Mouse (Mus musculus) kidney, adult 2 months (tissue): ENCODE data around the gene Crcp. TPM values are rescaled to one million over a fixed set of nuclear protein-coding genes. Genes with fewer than 3 reads are reported as not detected.

Source experiments
- DNase-seq: peaks from one replicate; pipeline ENCODE4 v3.0.0; 2021
- H3K27ac ChIP-seq: fragments of 200-500 bp; 2 replicates; pipeline ENCODE4 v1.5.1; 2012; ENCODE audit warnings: low read depth, low read length, control low read depth, inconsistent platforms; ENCODE audit not compliant: insufficient read depth
- H3K27me3 ChIP-seq: fragments of 200-500 bp; replicated peaks from 2 replicates; pipeline ENCODE4 v1.6.1; 2012; ENCODE audit warnings: mild to moderate bottlenecking, moderate library complexity, low read length, inconsistent platforms; ENCODE audit not compliant: control insufficient read depth, insufficient read depth
- H3K36me3 ChIP-seq: fragments of 200-500 bp; 2 replicates; pipeline ENCODE4 v1.6.1; 2012; ENCODE audit warnings: mild to moderate bottlenecking, moderate library complexity, low read length, inconsistent platforms; ENCODE audit not compliant: control insufficient read depth, insufficient read depth
- H3K4me1 ChIP-seq: fragments of 200-500 bp; 2 replicates; pipeline ENCODE4 v1.6.1; 2011; ENCODE audit warnings: low read length; ENCODE audit not compliant: control insufficient read depth, insufficient read depth
- H3K4me3 ChIP-seq: fragments of 200-500 bp; 2 replicates; pipeline ENCODE4 v1.5.1; 2011; ENCODE audit warnings: mild to moderate bottlenecking, low read depth, low read length, control low read depth; ENCODE audit not compliant: insufficient read depth
- CTCF ChIP-seq: fragments of 200-500 bp; conservative IDR thresholded peaks from 2 replicates; pipeline ENCODE4 v1.5.1; 2011; ENCODE audit warnings: low read depth, mild to moderate bottlenecking, control low read depth, low read length, moderate library complexity, mixed read lengths; ENCODE audit not compliant: insufficient read depth, insufficient read length
- POLR2A ChIP-seq: fragments of 200-500 bp; IDR thresholded peaks from one replicate; pipeline ENCODE4 v1.6.1; 2011; ENCODE audit warnings: low read depth, low read length, control low read depth
- WGBS: fragments of 180-500 bp; shearing (Covaris S2); methylation state at CpG from one replicate; pipeline ENCODE4 v1.1.7; 2018; 5-methylcytosine and 5-hydroxymethylcytosine counted together
- polyA plus RNA-seq: library from polyadenylated mRNA; depleted of rRNA; stranded (reverse); fragments of >200 nt; gene quantifications from 2 replicates; pipeline ENCODE4 v1.2.3, GENCODE M21; 2012

Crcp gene
- polyA plus RNA-seq, 1 experiment = 19.3 TPM

GRCm38 (mm10) chr5:129999097-129999496 lies 30.0 kb upstream of the Crcp start:
- Histone ChIP-seq H3K27me3 (no peaks in the 10 kb centered on the region), H3K4me1 (0 out of 2 replicates have a peak, but pooled peaks cover 4% of the 10 kb centered on the region), H3K27ac (no peak overlapping the region), H3K4me3 (no peak overlapping the region), H3K36me3 (no peaks in the 10 kb centered on the region)
- WGBS = 23% methylated on average over 4 of the region's 4 CpGs
- no peak for TF ChIP-seq POLR2A
- peak; percentile 98 for TF ChIP-seq CTCF
- DNase-seq = peak; percentile 72

DNA sequence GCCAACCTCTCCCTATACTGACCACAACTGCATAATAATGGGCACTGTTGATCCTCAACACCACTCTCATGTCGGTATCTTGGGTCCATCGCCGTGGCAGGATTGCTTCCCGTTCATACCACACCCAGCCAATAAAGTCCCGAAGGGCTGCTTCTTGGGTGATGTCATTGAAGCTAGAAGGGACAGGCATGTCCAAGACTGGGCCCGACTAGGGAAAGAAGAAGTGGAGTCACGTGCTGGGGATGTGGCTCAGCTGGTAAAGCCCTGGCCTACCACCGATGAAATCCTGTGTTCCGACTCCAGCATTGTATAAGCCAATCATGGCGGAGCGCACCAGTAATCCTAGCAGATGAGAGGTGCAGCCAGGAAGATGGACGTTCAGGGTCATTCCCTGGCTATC lies 28.4 kb upstream of the Crcp start:
- Histone ChIP-seq H3K36me3 (no peaks in the 10 kb centered on the region), H3K4me1 (0 out of 2 replicates have a peak, but pooled peaks cover 4% of the 10 kb centered on the region), H3K27me3 (no peaks in the 10 kb centered on the region), H3K4me3 (no peak overlapping the region), H3K27ac (no peak overlapping the region)
- peak; percentile 24 for DNase-seq
- 89% methylated on average over 12 of the region's 12 CpGs for WGBS
- no peak for TF ChIP-seq POLR2A
- TF ChIP-seq CTCF = no peak

DNA sequence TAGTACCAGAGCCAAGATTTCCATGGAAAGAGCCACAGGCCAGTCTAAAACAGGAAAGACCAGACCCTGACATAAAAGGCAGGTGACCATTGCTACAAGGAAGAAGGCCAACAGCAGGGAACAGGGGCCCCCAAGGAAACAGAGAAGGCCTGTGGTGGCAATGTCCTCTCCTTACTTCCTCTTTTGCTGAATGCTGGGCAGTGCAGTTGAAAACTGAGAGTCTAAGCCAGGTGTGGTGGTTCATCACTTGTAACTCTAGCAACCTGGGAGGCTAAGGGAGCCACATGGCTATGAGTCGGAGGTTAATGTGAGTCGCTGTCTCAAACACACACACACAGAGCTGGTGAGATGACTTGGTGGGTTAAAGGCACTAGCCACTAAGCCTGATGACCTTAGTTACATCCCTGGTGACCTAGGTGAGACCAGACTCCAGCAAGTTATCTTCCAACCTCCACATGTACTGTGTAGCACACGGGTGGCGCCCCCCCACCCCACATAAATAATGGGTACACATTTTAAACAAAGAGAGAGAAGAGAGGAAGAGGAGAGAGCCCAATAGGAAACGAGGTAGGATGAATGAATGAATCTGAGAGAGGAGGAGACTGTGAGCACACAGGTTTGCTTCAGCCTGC lies 27.6 kb upstream of the Crcp start:
- H3K27me3 ChIP-seq = no peaks in the 10 kb centered on the region
- 62% methylated on average over 5 of the region's 5 CpGs for WGBS
- H3K4me3 ChIP-seq = 0 out of 2 replicates have a peak overlapping the region, but pooled peaks have one; percentile 71
- H3K27ac ChIP-seq = no peak overlapping the region
- 0 out of 2 replicates have a peak, but pooled peaks cover 4% of the 10 kb centered on the region for H3K4me1 ChIP-seq
- DNase-seq = no peak
- H3K36me3 ChIP-seq = no peaks in the 10 kb centered on the region
- no peak for TF ChIP-seq POLR2A
- no peak for TF ChIP-seq CTCF

- peak within 1 kb of the TSS; percentile 71 for H3K4me3 ChIP-seq
- TF ChIP-seq CTCF (no peak), POLR2A (peak; percentile 25)
- H3K36me3 ChIP-seq = no peaks in the 10 kb centered on the region
- H3K27ac ChIP-seq = peak within 1 kb of the TSS; percentile 34; the same call in 1 of the 2 replicates
- under 1% methylated on average over 39 of the region's 39 CpGs for WGBS
- no peaks in the 10 kb centered on the region for H3K27me3 ChIP-seq
- peak; percentile 88 for DNase-seq
- 0 out of 2 replicates have a peak, but pooled peaks cover 4% of the 10 kb centered on the region for H3K4me1 ChIP-seq
Observed at GRCm38 (mm10) chr5:130002301-130003146, 26.6 kb upstream of the Crcp start, which contains the start of gene Gusb. Gene Gusb, minus strand, starts transcription at chr5:130003049.

DNA sequence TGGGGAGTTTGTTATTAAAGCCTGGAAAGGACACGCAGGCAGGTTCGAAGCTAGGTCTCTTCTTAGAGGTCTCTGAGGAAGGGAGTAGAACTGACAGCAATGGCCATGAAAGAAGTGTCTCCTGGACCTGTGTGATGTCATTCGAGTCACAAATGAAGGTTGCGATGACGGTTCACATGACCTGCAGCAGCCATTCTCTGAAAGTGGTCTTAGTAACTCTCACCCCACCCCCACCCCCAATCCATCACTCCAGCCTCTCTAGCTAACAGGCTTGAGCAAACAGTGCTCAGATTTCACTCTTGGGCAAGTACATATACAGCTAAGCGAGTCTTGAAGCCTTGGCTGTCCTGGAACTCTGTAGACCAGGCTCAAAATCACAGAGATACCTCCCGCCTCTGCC lies 25.9 kb upstream of the Crcp start:
- Histone ChIP-seq H3K4me1 (0 out of 2 replicates have a peak, but pooled peaks cover 4% of the 10 kb centered on the region), H3K4me3 (no peak overlapping the region), H3K36me3 (no peaks in the 10 kb centered on the region), H3K27ac (peak overlapping the region; percentile 30; the same call in 1 of the 2 replicates), H3K27me3 (no peaks in the 10 kb centered on the region)
- TF ChIP-seq CTCF (no peak), POLR2A (no peak)
- DNase-seq = no peak
- 46% methylated on average over 7 of the region's 7 CpGs for WGBS

DNA sequence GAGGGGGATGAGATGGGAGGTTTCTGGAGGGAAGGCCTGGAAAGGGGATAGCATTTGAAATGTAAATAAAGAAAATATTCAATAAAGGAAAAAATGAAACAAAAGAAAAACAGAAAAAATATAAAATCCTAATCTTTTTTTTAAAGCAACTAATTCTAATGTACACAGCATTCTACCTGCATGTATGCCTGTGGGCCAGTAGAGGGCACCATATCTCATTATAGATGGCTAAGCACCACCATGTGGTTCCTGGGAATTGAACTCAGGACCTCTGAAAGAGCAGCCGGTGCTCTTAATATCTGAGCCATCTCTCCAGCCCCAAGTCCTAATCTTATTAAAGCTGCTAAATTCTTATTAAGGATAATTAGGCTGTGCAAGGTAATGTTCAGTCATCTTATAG lies 21.7 kb upstream of the Crcp start:
- Histone ChIP-seq H3K27me3 (no peaks in the 10 kb centered on the region), H3K4me3 (no peak overlapping the region), H3K27ac (no peak overlapping the region), H3K36me3 (peaks cover 4% of the 10 kb centered on the region; the same call in 1 of the 2 replicates), H3K4me1 (0 out of 2 replicates have a peak, but pooled peaks cover 4% of the 10 kb centered on the region)
- 84% methylated on average over 1 of the region's 1 CpGs for WGBS
- no peak for TF ChIP-seq POLR2A
- TF ChIP-seq CTCF = peak; percentile 20; the same call in 1 of the 2 replicates
- no peak for DNase-seq

GRCm38 (mm10) chr5:130008034-130008590 lies 21.0 kb upstream of the Crcp start:
- 78% methylated on average over 6 of the region's 6 CpGs for WGBS
- no peak for TF ChIP-seq POLR2A
- TF ChIP-seq CTCF = no peak
- Histone ChIP-seq H3K4me1 (0 out of 2 replicates have a peak, but pooled peaks cover 4% of the 10 kb centered on the region), H3K27ac (no peak overlapping the region), H3K27me3 (no peaks in the 10 kb centered on the region), H3K36me3 (peaks cover 6% of the 10 kb centered on the region; the same call in 1 of the 2 replicates), H3K4me3 (no peak overlapping the region)
- no peak for DNase-seq
